Mouse (Mus musculus) C2C12 (cell line): ENCODE data around the gene Gm20532.

Source experiments
- CEBPB ChIP-seq: IDR thresholded peaks from one replicate; pipeline ENCODE4 v1.6.1; 2011; ENCODE audit warnings: low read depth, mild to moderate bottlenecking, control low read depth, moderate library complexity
- CTCF ChIP-seq: IDR thresholded peaks from one replicate; pipeline ENCODE4 v1.5.1; 2011; ENCODE audit not compliant: control insufficient read depth, insufficient read depth, insufficient read length
- MAX ChIP-seq: IDR thresholded peaks from one replicate; pipeline ENCODE4 v1.6.1; 2011; ENCODE audit warnings: mild to moderate bottlenecking, control low read depth
- MYOD1 ChIP-seq: IDR thresholded peaks from one replicate; pipeline ENCODE4 v1.6.1; 2011; ENCODE audit warnings: low read depth; ENCODE audit not compliant: control insufficient read depth, insufficient read length

DNA sequence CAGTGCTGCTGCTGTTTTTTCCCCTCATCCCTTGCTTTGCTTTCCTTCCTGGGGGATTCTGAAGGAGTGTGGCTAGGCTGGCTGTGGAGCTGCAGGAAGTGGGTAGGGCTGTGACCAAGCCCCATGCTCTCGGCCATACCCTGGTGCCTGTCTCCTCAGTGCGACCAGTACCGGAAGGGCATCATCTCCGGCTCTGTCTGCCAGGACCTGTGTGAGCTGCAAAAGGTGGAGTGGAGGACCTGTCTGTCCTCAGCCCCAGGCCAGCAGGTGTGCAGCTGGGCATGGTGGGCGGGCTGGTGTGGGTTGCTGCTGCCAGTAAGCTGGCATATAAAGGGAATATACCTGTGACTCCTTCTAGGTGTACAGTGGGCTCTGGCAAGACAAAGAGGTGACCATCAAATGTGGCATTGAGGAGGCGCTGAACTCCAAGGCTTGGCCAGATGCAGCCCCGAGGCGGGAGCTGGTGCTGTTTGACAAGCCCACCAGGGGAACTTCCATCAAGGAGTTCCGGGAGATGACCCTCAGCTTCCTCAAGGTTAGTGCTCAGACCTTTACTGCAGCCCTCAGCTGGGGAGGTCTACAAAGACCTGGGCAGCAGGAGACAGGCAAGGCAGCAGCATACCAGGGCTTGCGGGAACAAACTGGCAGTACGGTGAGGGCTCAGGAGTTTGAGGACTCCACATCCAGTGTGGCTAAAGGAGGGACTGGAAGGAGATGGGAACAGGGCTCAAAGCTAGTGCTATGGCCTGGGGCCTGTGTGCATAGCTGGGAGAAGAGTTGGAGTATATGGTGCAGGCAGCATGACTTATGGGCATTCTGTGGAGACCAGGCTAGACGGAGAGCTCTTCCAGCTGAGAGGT is 48.4 kb downstream of the Gm20532 start:
- TF ChIP-seq CTCF (no peak), MAX (no peak), MYOD1 (no peak), CEBPB (no peak)
